Mouse (Mus musculus) Muller cell, postnatal 12 days (primary cell): ENCODE measurements around the gene E330009J07Rik.

ENCODE experiments used
- DNase-seq: peaks from one replicate; pipeline ENCODE4 v3.0.0-alpha.2; 2015; ENCODE audit errors: inconsistent ontology term

The E330009J07Rik gene

GRCm38 (mm10) chr6:40436047-40436483, at the start of gene E330009J07Rik:
Gene E330009J07Rik (minus strand): TSS chr6:40436135.
- DNase-seq, result peak; percentile 81

GRCm38 (mm10) chr6:40482318-40482717, 46.4 kb upstream of the E330009J07Rik start:
- DNase-seq, result no peak

GRCm38 (mm10) chr6:40479705-40480104, 43.8 kb upstream of the E330009J07Rik start:
- DNase-seq, result no peak

- no peak for DNase-seq
These were observed 40.2 kb upstream of the E330009J07Rik start for GRCm38 (mm10) chr6:40476132-40476531.

- DNase-seq, result no peak
These were observed 35.7 kb upstream of the E330009J07Rik start for GRCm38 (mm10) chr6:40471720-40472010.

- peak; percentile 95 for DNase-seq
These were observed 35.2 kb upstream of the E330009J07Rik start, which contains the start of gene Ssbp1 for GRCm38 (mm10) chr6:40470916-40471719. Gene Ssbp1 (plus strand): TSS chr6:40471352.

- DNase-seq, result no peak
These were observed 29.8 kb upstream of the E330009J07Rik start for GRCm38 (mm10) chr6:40465710-40466109.

- no peak for DNase-seq
These were observed 18.6 kb upstream of the E330009J07Rik start for GRCm38 (mm10) chr6:40454436-40455041.

- DNase-seq, result no peak
These were observed 12.7 kb upstream of the E330009J07Rik start for GRCm38 (mm10) chr6:40448626-40449025.

- DNase-seq, result no peak
These were observed 7.5 kb upstream of the E330009J07Rik start for GRCm38 (mm10) chr6:40443281-40443928.

- no peak for DNase-seq
These were observed 5.8 kb upstream of the E330009J07Rik start for GRCm38 (mm10) chr6:40441755-40442154.

GRCm38 (mm10) chr6:40441276-40441675, 5.3 kb upstream of the E330009J07Rik start:
- no peak for DNase-seq

GRCm38 (mm10) chr6:40439731-40440130, 3.8 kb upstream of the E330009J07Rik start:
- no peak for DNase-seq

- DNase-seq, result no peak
These were observed 3.0 kb upstream of the E330009J07Rik start, which contains the start of gene Wee2 for GRCm38 (mm10) chr6:40438936-40439335. Gene Wee2 (plus strand): TSS chr6:40439088.

GRCm38 (mm10) chr6:40435151-40436046, 536 bp downstream of the E330009J07Rik start:
- DNase-seq, result peak; percentile 67

- DNase-seq, result no peak
These were observed 1.2 kb downstream of the E330009J07Rik start for GRCm38 (mm10) chr6:40434697-40435096.

GRCm38 (mm10) chr6:40432346-40433275, 3.3 kb downstream of the E330009J07Rik start:
- no peak for DNase-seq

GRCm38 (mm10) chr6:40431812-40432211, 4.1 kb downstream of the E330009J07Rik start:
- DNase-seq, result no peak

GRCm38 (mm10) chr6:40431356-40431755, 4.6 kb downstream of the E330009J07Rik start:
- no peak for DNase-seq

GRCm38 (mm10) chr6:40430878-40431277, 5.1 kb downstream of the E330009J07Rik start:
- DNase-seq, result no peak
